8 mouse cellular contexts compared by ENCODE assay signal in genomic region chr5:134490465-134490864, GRCm38 (mm10). TPM values are rescaled to one million over a fixed set of nuclear protein-coding genes. Genes with fewer than 3 reads are reported as not detected.
DNase-seq lines count a peak whose midpoint lies in the region; ATAC-seq lines count a peak whose summit lies in the region.

No protein-coding gene starts in this region.

- WGBS in kidney, embryonic 15.5 days = 91% methylated on average over 12 of the region's 12 CpGs
- 88% methylated on average over 12 of the region's 12 CpGs for WGBS in forebrain, embryonic 16.5 days

- ATAC-seq in kidney, embryonic 15.5 days (replicated peaks; ENCODE audit: low FRiP score) = no peak
- ATAC-seq in forebrain, embryonic 16.5 days = no peak

- DNase-seq in adrenal gland, postnatal 14 days = peak; percentile 61
- no peak for DNase-seq in adrenal gland, postnatal 25 days
- DNase-seq in kidney, postnatal 25 days = peak; percentile 30 to 54
- peak; percentile 71 for DNase-seq in ZHBTc4 (ENCODE audit: low read depth, low spot score)
- DNase-seq in retina, embryonic 14.5 days (ENCODE audit: low spot score) = peak; percentile 47
- DNase-seq in layer of hippocampus, adult 11-12 months (ENCODE audit: low spot score) = no peak

- peaks cover 49% of the 10 kb centered on the region for H3K36me3 ChIP-seq in kidney, embryonic 15.5 days
- H3K36me3 ChIP-seq in forebrain, embryonic 16.5 days (ENCODE audit: control insufficient read depth, insufficient read depth) = peaks cover 22% of the 10 kb centered on the region

- no peak overlapping the region for H3K4me2 ChIP-seq in kidney, embryonic 15.5 days
- no peak overlapping the region for H3K4me2 ChIP-seq in forebrain, embryonic 16.5 days (ENCODE audit: low read length)

- H3K4me3 ChIP-seq in kidney, embryonic 15.5 days (replicated peaks) = no peak overlapping the region
- no peak overlapping the region for H3K4me3 ChIP-seq in forebrain, embryonic 16.5 days (replicated peaks; ENCODE audit: low read length)

- H3K4me1 ChIP-seq in kidney, embryonic 15.5 days = peaks cover 15% of the 10 kb centered on the region
- H3K4me1 ChIP-seq in forebrain, embryonic 16.5 days (replicated peaks; ENCODE audit: control insufficient read depth, insufficient read depth, low read length) = 0 out of 2 replicates have a peak, but pooled peaks cover 4% of the 10 kb centered on the region

- no peak overlapping the region for H3K27ac ChIP-seq in kidney, embryonic 15.5 days
- no peak overlapping the region for H3K27ac ChIP-seq in forebrain, embryonic 16.5 days (ENCODE audit: low read length)

- H3K9me3 ChIP-seq in kidney, embryonic 15.5 days (replicated peaks) = no peaks in the 10 kb centered on the region
- no peaks in the 10 kb centered on the region for H3K9me3 ChIP-seq in forebrain, embryonic 16.5 days (ENCODE audit: control insufficient read depth, low read length)

- no peaks in the 10 kb centered on the region for H3K27me3 ChIP-seq in kidney, embryonic 15.5 days
- H3K27me3 ChIP-seq in forebrain, embryonic 16.5 days (replicated peaks; ENCODE audit: control insufficient read depth, insufficient read depth, low read length) = no peaks in the 10 kb centered on the region

- no peak overlapping the region for H3K9ac ChIP-seq in kidney, embryonic 15.5 days
- no peak overlapping the region for H3K9ac ChIP-seq in forebrain, embryonic 16.5 days (replicated peaks; ENCODE audit: low read depth, low read length)

RNA-seq across cellular contexts. Expression of gene Gtf2ird1, which starts 33.9 kb away (rescaled TPM):
- total RNA-seq in adrenal gland, postnatal 14 days (2021) = 61.7 and 69.6 TPM in 2 replicates
- total RNA-seq in adrenal gland, postnatal 25 days (2021) = 52.0 and 80.0 TPM in 2 replicates
- 77.5 and 84.3 TPM in 2 replicates for polyA plus RNA-seq in kidney, embryonic 15.5 days (2015; fragmentation: Nextera tagmentation; extraction: Ambion mirVana)
- 83.9 and 96.6 TPM in 2 replicates for polyA plus RNA-seq in forebrain, embryonic 16.5 days (2015; fragmentation: Nextera tagmentation; extraction: Ambion mirVana)

Comparison
In these comparisons a context has a peak if more than half of its experiments do, and no peak if none do; other contexts are left out.
1. DNase-seq: peak in adrenal gland, postnatal 14 days (single experiment), kidney, postnatal 25 days (2 of 2), ZHBTc4 (single experiment) and retina, embryonic 14.5 days (single experiment); none in adrenal gland, postnatal 25 days (single experiment) and layer of hippocampus, adult 11-12 months (single experiment).